Mouse (Mus musculus): ENCODE results near the gene Pten.

Pten gene

GRCm38 (mm10) chr19:32756900-32757725 lies at the start of gene Pten:
Gene Pten, plus strand, starts transcription at chr19:32757497.
- peak; percentile 97 to 99 for DNase-seq (ENCODE audit: inconsistent age in 2 of 2, low spot score in 1 of 2)

- DNase-seq (ENCODE audit: inconsistent age in 2 of 2, low spot score in 1 of 2): no peak
Measured at GRCm38 (mm10) chr19:32708996-32709395, 48.3 kb upstream of the Pten start.

GRCm38 (mm10) chr19:32710288-32710687 lies 47.0 kb upstream of the Pten start:
- peak in 1 of 2 experiments; percentile 45 for DNase-seq (ENCODE audit: inconsistent age in 2 of 2, low spot score in 1 of 2)

- peak; percentile 95 to 99 for DNase-seq (ENCODE audit: inconsistent age in 2 of 2, low spot score in 1 of 2)
Measured at GRCm38 (mm10) chr19:32711761-32712541, 45.3 kb upstream of the Pten start.

- peak in 1 of 2 experiments; percentile 85 for DNase-seq (ENCODE audit: inconsistent age in 2 of 2, low spot score in 1 of 2)
Measured at GRCm38 (mm10) chr19:32712588-32713042, 44.7 kb upstream of the Pten start.

- DNase-seq (ENCODE audit: inconsistent age in 2 of 2, low spot score in 1 of 2): no peak
Measured at GRCm38 (mm10) chr19:32713471-32713870, 43.8 kb upstream of the Pten start.

- DNase-seq (ENCODE audit: inconsistent age in 2 of 2, low spot score in 1 of 2): peak; percentile 78 to 93
Measured at GRCm38 (mm10) chr19:32715201-32715600, 42.1 kb upstream of the Pten start.

GRCm38 (mm10) chr19:32715681-32716080 lies 41.6 kb upstream of the Pten start:
- DNase-seq (ENCODE audit: inconsistent age in 2 of 2, low spot score in 1 of 2): no peak

- DNase-seq (ENCODE audit: inconsistent age in 2 of 2, low spot score in 1 of 2): no peak
Measured at GRCm38 (mm10) chr19:32717590-32717989, 39.7 kb upstream of the Pten start.

- DNase-seq (ENCODE audit: inconsistent age in 2 of 2, low spot score in 1 of 2): no peak
Measured at GRCm38 (mm10) chr19:32720319-32720718, 37.0 kb upstream of the Pten start.

GRCm38 (mm10) chr19:32723817-32724216 lies 33.5 kb upstream of the Pten start:
- DNase-seq (ENCODE audit: inconsistent age in 2 of 2, low spot score in 1 of 2): no peak

GRCm38 (mm10) chr19:32726451-32727325 lies 30.6 kb upstream of the Pten start:
- DNase-seq (ENCODE audit: inconsistent age in 2 of 2, low spot score in 1 of 2): peak in 1 of 2 experiments; percentile 24

- DNase-seq (ENCODE audit: inconsistent age in 2 of 2, low spot score in 1 of 2): no peak
Measured at GRCm38 (mm10) chr19:32729785-32730184, 27.5 kb upstream of the Pten start.

GRCm38 (mm10) chr19:32732922-32733321 lies 24.4 kb upstream of the Pten start:
- DNase-seq (ENCODE audit: inconsistent age in 2 of 2, low spot score in 1 of 2): no peak

GRCm38 (mm10) chr19:32737844-32738243 lies 19.5 kb upstream of the Pten start:
- DNase-seq (ENCODE audit: inconsistent age in 2 of 2, low spot score in 1 of 2): peak in 1 of 2 experiments; percentile 25

- DNase-seq (ENCODE audit: inconsistent age in 2 of 2, low spot score in 1 of 2): no peak
Measured at GRCm38 (mm10) chr19:32739686-32740085, 17.6 kb upstream of the Pten start, which contains the start of gene Atad1. Gene Atad1, minus strand, starts transcription at chr19:32739786.

- no peak for DNase-seq (ENCODE audit: inconsistent age in 2 of 2, low spot score in 1 of 2)
Measured at GRCm38 (mm10) chr19:32740641-32741345, 16.5 kb upstream of the Pten start.

GRCm38 (mm10) chr19:32749425-32749824 lies 7.9 kb upstream of the Pten start:
- peak; percentile 9 to 43 for DNase-seq (ENCODE audit: inconsistent age in 2 of 2, low spot score in 1 of 2)

GRCm38 (mm10) chr19:32752357-32752756 lies 4.9 kb upstream of the Pten start:
- DNase-seq (ENCODE audit: inconsistent age in 2 of 2, low spot score in 1 of 2): peak in 1 of 2 experiments; percentile 44

GRCm38 (mm10) chr19:32753386-32753785 lies 3.9 kb upstream of the Pten start:
- DNase-seq (ENCODE audit: inconsistent age in 2 of 2, low spot score in 1 of 2): no peak

Data from adrenal gland, adult (tissue).